Mouse (Mus musculus): ENCODE results near the gene Sap30bp. TPM values are rescaled to one million over a fixed set of nuclear protein-coding genes. Genes with fewer than 3 reads are reported as not detected.

Gene Sap30bp
- polyA plus RNA-seq, 1 experiment from 2014 or later: 38.2 TPM

- H3K27ac ChIP-seq: no peak overlapping the region
- H3K9ac ChIP-seq: no peak overlapping the region
- no peak for ATAC-seq
- WGBS: 72% methylated on average over 4 of the region's 4 CpGs
- 0 out of 2 replicates have a peak, but pooled peaks cover 3% of the 10 kb centered on the region for H3K4me1 ChIP-seq (replicated peaks)
- no peak overlapping the region for H3K4me2 ChIP-seq (replicated peaks)
- no peak overlapping the region for H3K4me3 ChIP-seq (replicated peaks)
- no peaks in the 10 kb centered on the region for H3K36me3 ChIP-seq
- H3K9me3 ChIP-seq: no peaks in the 10 kb centered on the region
- H3K27me3 ChIP-seq (replicated peaks): 0 out of 2 replicates have a peak, but pooled peaks cover 3% of the 10 kb centered on the region
These were observed 64.0 kb downstream of the Sap30bp start for GRCm38 (mm10) chr11:115997047-115997446.

- Histone ChIP-seq H3K4me2 (replicated peaks) (no peak overlapping the region), H3K4me1 (replicated peaks) (0 out of 2 replicates have a peak, but pooled peaks cover 3% of the 10 kb centered on the region), H3K9me3 (no peaks in the 10 kb centered on the region), H3K4me3 (replicated peaks) (no peak overlapping the region), H3K36me3 (no peaks in the 10 kb centered on the region), H3K9ac (no peak overlapping the region), H3K27me3 (replicated peaks) (0 out of 2 replicates have a peak, but pooled peaks cover 3% of the 10 kb centered on the region), H3K27ac (no peak overlapping the region)
- 67% methylated on average over 5 of the region's 5 CpGs for WGBS
- no peak for ATAC-seq
These were observed 64.6 kb downstream of the Sap30bp start for GRCm38 (mm10) chr11:115997662-115998061.

- no peak for ATAC-seq
These were observed 65.9 kb downstream of the Sap30bp start for GRCm38 (mm10) chr11:115999027-115999426.

GRCm38 (mm10) chr11:115999538-116000143 is 66.6 kb downstream of the Sap30bp start:
- Histone ChIP-seq H3K4me1 (replicated peaks) (peaks cover 10% of the 10 kb centered on the region), H3K9me3 (no peaks in the 10 kb centered on the region), H3K27me3 (replicated peaks) (0 out of 2 replicates have a peak, but pooled peaks cover 3% of the 10 kb centered on the region), H3K9ac (no peak overlapping the region), H3K4me2 (replicated peaks) (no peak overlapping the region), H3K36me3 (no peaks in the 10 kb centered on the region), H3K4me3 (replicated peaks) (no peak overlapping the region), H3K27ac (no peak overlapping the region)
- 14% methylated on average over 14 of the region's 14 CpGs for WGBS
- no peak for ATAC-seq

More at GRCm38 (mm10) chr11:115999027-115999426, 65.9 kb downstream of the Sap30bp start:
- peaks cover 4% of the 10 kb centered on the region; the same call in 1 of the 2 replicates for H3K4me1 ChIP-seq (replicated peaks)
- no peak overlapping the region for H3K4me3 ChIP-seq (replicated peaks)
- no peaks in the 10 kb centered on the region for H3K9me3 ChIP-seq
- H3K9ac ChIP-seq: no peak overlapping the region; the same call in 1 of the 2 replicates
- H3K36me3 ChIP-seq: no peaks in the 10 kb centered on the region
- 58% methylated on average over 7 of the region's 7 CpGs for WGBS
- no peak overlapping the region for H3K4me2 ChIP-seq (replicated peaks)
- 0 out of 2 replicates have a peak, but pooled peaks cover 3% of the 10 kb centered on the region for H3K27me3 ChIP-seq (replicated peaks)
- no peak overlapping the region for H3K27ac ChIP-seq

GRCm38 (mm10) chr11:116000607-116001006 is 67.5 kb downstream of the Sap30bp start:
- H3K4me1 ChIP-seq (replicated peaks): peaks cover 20% of the 10 kb centered on the region
- no peaks in the 10 kb centered on the region for H3K9me3 ChIP-seq
- WGBS: 62% methylated on average over 10 of the region's 10 CpGs
- no peak overlapping the region for H3K27ac ChIP-seq
- no peaks in the 10 kb centered on the region for H3K36me3 ChIP-seq
- no peak overlapping the region for H3K9ac ChIP-seq
- no peak overlapping the region for H3K4me3 ChIP-seq (replicated peaks)
- 0 out of 2 replicates have a peak, but pooled peaks cover 3% of the 10 kb centered on the region for H3K27me3 ChIP-seq (replicated peaks)
- no peak overlapping the region for H3K4me2 ChIP-seq (replicated peaks)
- no peak for ATAC-seq

GRCm38 (mm10) chr11:116001725-116002124 is 68.6 kb downstream of the Sap30bp start:
- Histone ChIP-seq H3K36me3 (no peaks in the 10 kb centered on the region), H3K27ac (no peak overlapping the region), H3K4me3 (replicated peaks) (no peak overlapping the region), H3K9ac (no peak overlapping the region), H3K9me3 (no peaks in the 10 kb centered on the region), H3K4me2 (replicated peaks) (no peak overlapping the region), H3K4me1 (replicated peaks) (peaks cover 31% of the 10 kb centered on the region), H3K27me3 (replicated peaks) (0 out of 2 replicates have a peak, but pooled peaks cover 3% of the 10 kb centered on the region)
- ATAC-seq: no peak
- 71% methylated on average over 6 of the region's 6 CpGs for WGBS

GRCm38 (mm10) chr11:116002894-116003293 is 69.8 kb downstream of the Sap30bp start:
- 81% methylated on average over 3 of the region's 3 CpGs for WGBS

GRCm38 (mm10) chr11:116004186-116004823 is 71.2 kb downstream of the Sap30bp start:
- Histone ChIP-seq H3K4me2 (replicated peaks) (peak overlapping the region; percentile 76), H3K4me3 (replicated peaks) (peak overlapping the region; percentile 37), H3K27me3 (replicated peaks) (0 out of 2 replicates have a peak, but pooled peaks cover 3% of the 10 kb centered on the region), H3K4me1 (replicated peaks) (peaks cover 32% of the 10 kb centered on the region), H3K9ac (peak overlapping the region; percentile 58), H3K36me3 (peaks cover 13% of the 10 kb centered on the region), H3K9me3 (no peaks in the 10 kb centered on the region), H3K27ac (peak overlapping the region; percentile 84)
- ATAC-seq: peak; percentile 11
- WGBS: 26% methylated on average over 8 of the region's 8 CpGs

More at GRCm38 (mm10) chr11:116002894-116003293, 69.8 kb downstream of the Sap30bp start:
- H3K27me3 ChIP-seq (replicated peaks): 0 out of 2 replicates have a peak, but pooled peaks cover 3% of the 10 kb centered on the region
- H3K4me2 ChIP-seq (replicated peaks): no peak overlapping the region
- no peak overlapping the region for H3K27ac ChIP-seq
- H3K9ac ChIP-seq: no peak overlapping the region
- no peak overlapping the region for H3K4me3 ChIP-seq (replicated peaks)
- H3K9me3 ChIP-seq: no peaks in the 10 kb centered on the region
- H3K4me1 ChIP-seq (replicated peaks): peaks cover 32% of the 10 kb centered on the region
- H3K36me3 ChIP-seq: peaks cover 1% of the 10 kb centered on the region; the same call in 1 of the 2 replicates
- no peak for ATAC-seq

GRCm38 (mm10) chr11:116004840-116005700 is 72.0 kb downstream of the Sap30bp start:
- H3K4me2 ChIP-seq (replicated peaks): peak overlapping the region; percentile 76
- no peaks in the 10 kb centered on the region for H3K9me3 ChIP-seq
- peak; percentile 83 for ATAC-seq
- H3K4me1 ChIP-seq (replicated peaks): peaks cover 29% of the 10 kb centered on the region
- H3K36me3 ChIP-seq: peaks cover 19% of the 10 kb centered on the region
- 0 out of 2 replicates have a peak, but pooled peaks cover 2% of the 10 kb centered on the region for H3K27me3 ChIP-seq (replicated peaks)
- H3K9ac ChIP-seq: peak overlapping the region; percentile 58
- 4% methylated on average over 53 of the region's 54 CpGs for WGBS
- H3K27ac ChIP-seq: peak overlapping the region; percentile 84
- H3K4me3 ChIP-seq (replicated peaks): peak overlapping the region; percentile 37

GRCm38 (mm10) chr11:116005701-116006419 is 72.8 kb downstream of the Sap30bp start:
- peak overlapping the region; percentile 58 for H3K9ac ChIP-seq
- peaks cover 19% of the 10 kb centered on the region for H3K36me3 ChIP-seq
- peak; percentile 24 for ATAC-seq
- 61% methylated on average over 9 of the region's 9 CpGs for WGBS
- H3K4me2 ChIP-seq (replicated peaks): peak overlapping the region; percentile 76
- H3K4me1 ChIP-seq (replicated peaks): peaks cover 29% of the 10 kb centered on the region
- H3K27me3 ChIP-seq (replicated peaks): no peaks in the 10 kb centered on the region
- H3K27ac ChIP-seq: peak overlapping the region; percentile 84
- H3K4me3 ChIP-seq (replicated peaks): peak overlapping the region; percentile 37
- no peaks in the 10 kb centered on the region for H3K9me3 ChIP-seq

- Histone ChIP-seq H3K9ac (0 out of 2 replicates have a peak overlapping the region, but pooled peaks have one; percentile 17), H3K4me2 (replicated peaks) (0 out of 2 replicates have a peak overlapping the region, but pooled peaks have one; percentile 76), H3K27ac (peak overlapping the region; percentile 84; the same call in 1 of the 2 replicates), H3K36me3 (peaks cover 19% of the 10 kb centered on the region), H3K4me1 (replicated peaks) (peaks cover 33% of the 10 kb centered on the region), H3K27me3 (replicated peaks) (no peaks in the 10 kb centered on the region), H3K9me3 (no peaks in the 10 kb centered on the region), H3K4me3 (replicated peaks) (no peak overlapping the region)
- ATAC-seq: no peak
- WGBS: 87% methylated on average over 28 of the region's 28 CpGs
These were observed 74.2 kb downstream of the Sap30bp start for GRCm38 (mm10) chr11:116007095-116007850.

Data from intestine, embryonic 15.5 days (tissue).